Mouse (Mus musculus): Measurements from ENCODE around the gene Tspan14. TPM values are rescaled to one million over a fixed set of nuclear protein-coding genes. Genes with fewer than 3 reads are reported as not detected.

Gene Tspan14
- polyA plus RNA-seq, 1 experiment = 27.1 TPM

DNA sequence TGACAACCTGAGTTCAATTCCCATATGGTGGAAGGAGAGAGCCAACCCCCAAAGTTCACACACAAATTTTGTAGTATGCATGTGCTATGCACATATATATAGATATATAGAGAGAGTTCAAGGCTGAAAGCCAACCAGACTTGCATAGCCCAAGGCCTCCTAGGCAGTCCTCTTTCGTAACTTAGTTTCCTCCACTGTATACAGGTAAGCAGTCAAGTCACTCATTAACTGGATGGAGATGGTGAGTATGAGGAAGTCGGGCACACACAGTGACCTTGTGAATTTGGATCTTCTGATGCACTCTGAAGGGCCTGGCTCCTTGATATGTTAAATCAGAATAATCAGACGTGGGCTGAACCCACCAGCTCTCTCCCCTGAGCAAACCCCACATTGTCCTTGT lies 68.7 kb downstream of the Tspan14 start:
- no peak overlapping the region for H3K4me3 ChIP-seq (ENCODE audit: insufficient read depth, low read depth, low read length)
- no peak overlapping the region for H3K27ac ChIP-seq (replicated peaks; ENCODE audit: low read depth, low read length)
- no peaks in the 10 kb centered on the region for H3K4me1 ChIP-seq (ENCODE audit: control insufficient read depth, insufficient read depth, insufficient read length, low read length)

DNA sequence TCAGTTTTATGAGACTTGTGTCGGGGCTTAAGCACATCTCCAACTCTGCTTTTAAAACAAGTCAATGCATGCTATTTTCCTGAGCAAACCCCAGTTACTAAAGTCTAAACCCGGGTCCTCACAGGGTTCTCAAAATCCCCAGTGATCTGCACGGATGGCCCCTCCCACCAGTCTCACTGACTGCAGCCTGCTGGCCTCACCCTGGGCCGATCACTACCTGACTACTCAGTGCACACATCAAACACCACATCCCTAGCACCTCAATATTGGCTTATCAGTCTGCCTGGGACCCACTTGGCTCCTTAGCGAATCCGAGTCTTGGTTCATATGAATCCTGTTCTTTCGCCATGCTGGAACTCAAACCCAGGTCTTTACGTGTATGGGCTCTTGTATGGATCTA lies 70.9 kb downstream of the Tspan14 start:
- Histone ChIP-seq H3K4me3 (ENCODE audit: insufficient read depth, low read depth, low read length) (no peak overlapping the region), H3K4me1 (ENCODE audit: control insufficient read depth, insufficient read depth, insufficient read length, low read length) (no peaks in the 10 kb centered on the region), H3K27ac (replicated peaks; ENCODE audit: low read depth, low read length) (no peak overlapping the region)

DNA sequence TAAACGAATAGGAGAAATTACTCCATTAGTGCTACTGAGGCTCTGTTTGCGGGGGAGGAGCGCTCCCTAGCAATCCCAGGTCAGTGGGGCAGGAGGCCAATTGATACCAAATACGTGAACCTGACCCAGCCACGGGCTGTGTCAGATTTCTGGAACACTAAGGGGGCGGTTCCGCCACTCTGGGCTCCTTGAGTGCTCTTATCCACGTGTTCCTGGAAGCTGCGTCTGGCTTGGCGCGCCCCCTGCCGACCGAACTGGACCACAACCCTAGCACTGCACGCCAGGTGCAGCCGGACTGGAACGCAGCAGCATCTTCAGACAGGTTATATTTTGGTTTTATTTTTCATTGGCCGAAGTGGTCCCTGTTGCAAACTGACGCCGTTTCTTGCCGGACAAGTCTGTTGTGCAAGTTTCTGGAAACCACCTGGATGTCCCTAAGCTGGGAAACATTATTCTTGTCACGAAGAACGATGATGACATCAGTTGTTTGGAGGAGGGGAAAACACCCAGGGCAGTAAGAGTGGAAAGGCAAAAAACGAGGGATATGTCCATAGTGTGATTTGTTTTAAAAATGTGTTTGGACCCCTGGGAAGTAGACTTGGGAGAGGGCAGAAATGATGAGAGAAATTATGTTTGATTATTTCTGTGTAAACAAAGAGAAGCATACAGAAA lies 71.9 kb downstream of the Tspan14 start:
- Histone ChIP-seq H3K4me3 (ENCODE audit: insufficient read depth, low read depth, low read length) (no peak overlapping the region), H3K27ac (replicated peaks; ENCODE audit: low read depth, low read length) (no peak overlapping the region), H3K4me1 (ENCODE audit: control insufficient read depth, insufficient read depth, insufficient read length, low read length) (peaks cover 2% of the 10 kb centered on the region; the same call in 1 of the 2 replicates)

DNA sequence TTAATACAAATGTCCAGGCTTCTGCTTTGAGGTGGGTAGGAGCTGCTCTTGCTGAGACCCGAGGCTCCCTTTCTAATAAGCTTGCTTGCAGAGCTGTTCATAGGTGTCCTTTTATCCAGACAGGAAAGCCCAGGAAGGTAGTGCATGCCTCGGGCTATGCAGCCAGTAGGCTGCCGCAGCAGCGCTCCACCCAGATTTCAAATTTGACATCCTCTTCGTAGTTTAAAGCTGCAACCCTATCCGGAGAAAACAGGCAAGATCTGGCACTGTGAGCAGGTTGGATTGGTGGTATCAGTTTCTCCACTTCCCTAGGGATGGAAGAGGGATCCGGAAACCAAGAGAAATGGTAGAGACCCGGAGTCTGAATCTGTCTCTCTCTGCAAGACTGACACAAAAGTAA lies 72.7 kb downstream of the Tspan14 start:
- no peak overlapping the region for H3K27ac ChIP-seq (replicated peaks; ENCODE audit: low read depth, low read length)
- peaks cover 2% of the 10 kb centered on the region; the same call in 1 of the 2 replicates for H3K4me1 ChIP-seq (ENCODE audit: control insufficient read depth, insufficient read depth, insufficient read length, low read length)
- no peak overlapping the region for H3K4me3 ChIP-seq (ENCODE audit: insufficient read depth, low read depth, low read length)

DNA sequence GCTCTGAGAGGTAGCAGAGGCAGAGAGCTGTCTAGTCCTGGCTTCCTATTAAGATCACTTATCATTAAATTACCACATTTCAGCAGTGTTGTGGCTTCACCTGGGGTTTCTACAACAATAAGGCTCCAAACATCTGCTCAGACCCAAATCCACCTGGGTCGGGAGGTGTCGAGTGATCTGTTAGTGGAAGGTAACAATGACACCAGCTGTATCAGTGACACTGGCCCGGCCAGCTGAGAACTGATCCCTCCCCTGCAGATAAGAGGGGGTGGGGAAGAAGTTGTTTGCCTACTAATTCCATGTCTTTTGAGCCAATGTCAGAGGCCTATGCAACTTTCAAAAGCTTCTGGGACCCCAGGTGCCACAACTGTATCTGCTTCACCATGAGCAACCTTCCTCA lies 73.4 kb downstream of the Tspan14 start, which contains the start of gene Sh2d4b:
TSS of gene Sh2d4b (minus strand) at position 71 of the 400 bp plus-strand sequence.
- H3K4me3 ChIP-seq (ENCODE audit: insufficient read depth, low read depth, low read length) = no peak within 1 kb of the TSS
- H3K27ac ChIP-seq (replicated peaks; ENCODE audit: low read depth, low read length) = no peak within 1 kb of the TSS

DNA sequence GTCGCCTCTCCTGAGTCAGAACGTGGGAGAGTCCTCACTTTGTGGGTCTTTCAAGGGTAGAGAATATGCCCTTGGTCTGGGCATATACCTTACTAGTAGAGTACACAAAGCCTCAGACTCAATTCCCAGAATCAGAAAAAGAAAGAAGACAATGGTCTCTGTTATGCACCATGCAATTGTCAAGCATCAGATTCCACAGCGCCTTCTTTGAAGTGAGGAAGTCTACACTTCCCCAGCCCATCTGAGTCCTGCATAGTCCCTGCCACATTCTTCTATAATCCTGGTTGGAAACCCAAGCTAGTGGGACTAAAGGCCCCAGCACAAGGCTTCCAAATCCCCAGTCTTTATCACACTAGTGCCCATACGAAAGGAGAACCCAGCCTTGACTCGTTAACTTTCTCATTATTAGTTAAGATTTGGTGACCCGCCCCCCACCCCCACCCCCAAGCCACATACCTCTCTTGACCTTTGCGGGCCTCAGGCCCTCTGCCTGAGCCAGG lies 74.2 kb downstream of the Tspan14 start:
- no peak overlapping the region for H3K27ac ChIP-seq (replicated peaks; ENCODE audit: low read depth, low read length)
- H3K4me1 ChIP-seq (ENCODE audit: control insufficient read depth, insufficient read depth, insufficient read length, low read length) = peaks cover 2% of the 10 kb centered on the region; the same call in 1 of the 2 replicates
- no peak overlapping the region for H3K4me3 ChIP-seq (ENCODE audit: insufficient read depth, low read depth, low read length)

More for the DNA sequence above, 73.4 kb downstream of the Tspan14 start, which contains the start of gene Sh2d4b:
- peaks cover 2% of the 10 kb centered on the region; the same call in 1 of the 2 replicates for H3K4me1 ChIP-seq (ENCODE audit: control insufficient read depth, insufficient read depth, insufficient read length, low read length)

DNA sequence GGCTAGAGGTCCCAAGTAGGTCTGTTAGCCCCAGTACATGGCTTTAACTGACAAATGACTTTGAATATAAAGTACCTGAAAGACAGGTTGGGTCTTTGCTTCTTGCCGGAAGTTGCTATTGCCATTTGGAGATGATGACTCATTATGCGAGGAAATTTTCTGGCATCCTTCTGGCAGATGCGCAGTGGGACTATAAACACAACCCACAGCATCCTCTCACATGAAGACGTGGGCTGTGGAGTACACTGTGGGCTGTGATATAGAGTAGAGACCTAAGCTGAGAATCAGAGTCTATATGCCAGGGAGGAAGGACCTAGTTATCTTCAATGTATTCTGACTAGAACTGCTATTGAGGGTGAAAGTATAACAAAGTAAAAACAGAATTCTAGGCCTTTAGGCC lies 75.1 kb downstream of the Tspan14 start:
- Histone ChIP-seq H3K4me3 (ENCODE audit: insufficient read depth, low read depth, low read length) (no peak overlapping the region), H3K4me1 (ENCODE audit: control insufficient read depth, insufficient read depth, insufficient read length, low read length) (peaks cover 2% of the 10 kb centered on the region; the same call in 1 of the 2 replicates), H3K27ac (replicated peaks; ENCODE audit: low read depth, low read length) (no peak overlapping the region)

DNA sequence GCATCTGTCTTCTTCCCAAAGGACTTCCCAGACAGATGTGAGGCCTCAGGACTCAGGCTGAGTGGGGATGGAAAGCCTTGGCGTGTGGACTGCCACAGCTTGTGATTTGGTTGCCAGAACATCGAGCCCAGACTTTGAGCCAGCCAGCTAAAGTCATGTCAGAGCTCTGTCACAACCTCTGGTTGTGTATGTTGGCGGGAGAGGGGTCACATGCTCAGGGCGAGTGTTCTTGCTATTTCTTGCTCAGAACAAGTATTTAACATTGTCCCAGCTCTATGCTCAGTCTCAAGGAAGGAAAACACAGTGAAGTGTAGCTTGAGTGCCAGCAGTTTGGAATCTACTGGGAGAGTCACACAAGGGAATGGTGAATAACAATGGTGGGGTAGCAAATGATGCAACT lies 76.9 kb downstream of the Tspan14 start:
- no peak overlapping the region for H3K4me3 ChIP-seq (ENCODE audit: insufficient read depth, low read depth, low read length)
- peaks cover 2% of the 10 kb centered on the region; the same call in 1 of the 2 replicates for H3K4me1 ChIP-seq (ENCODE audit: control insufficient read depth, insufficient read depth, insufficient read length, low read length)
- no peak overlapping the region for H3K27ac ChIP-seq (replicated peaks; ENCODE audit: low read depth, low read length)

DNA sequence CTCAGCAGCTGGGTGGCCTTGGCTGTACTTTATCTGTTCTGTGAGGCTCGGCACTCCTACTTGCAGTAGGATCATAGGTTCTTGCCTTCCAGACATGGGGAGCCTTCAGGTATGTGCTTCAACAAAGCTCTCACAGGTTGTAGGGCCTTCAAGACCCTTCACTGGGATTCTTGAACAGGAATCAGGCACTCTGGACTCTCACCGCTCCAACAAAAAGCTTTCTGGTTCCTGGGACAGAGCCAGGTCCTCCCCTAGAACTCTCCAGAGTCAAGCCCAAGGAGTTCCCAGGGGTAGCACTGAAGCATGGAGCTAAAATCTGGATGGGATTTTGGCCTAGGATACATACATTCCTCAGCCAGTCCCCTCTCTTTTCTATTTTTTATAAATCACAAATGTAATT lies 77.4 kb downstream of the Tspan14 start:
- no peak overlapping the region for H3K4me3 ChIP-seq (ENCODE audit: insufficient read depth, low read depth, low read length)
- peaks cover 2% of the 10 kb centered on the region; the same call in 1 of the 2 replicates for H3K4me1 ChIP-seq (ENCODE audit: control insufficient read depth, insufficient read depth, insufficient read length, low read length)
- no peak overlapping the region for H3K27ac ChIP-seq (replicated peaks; ENCODE audit: low read depth, low read length)

DNA sequence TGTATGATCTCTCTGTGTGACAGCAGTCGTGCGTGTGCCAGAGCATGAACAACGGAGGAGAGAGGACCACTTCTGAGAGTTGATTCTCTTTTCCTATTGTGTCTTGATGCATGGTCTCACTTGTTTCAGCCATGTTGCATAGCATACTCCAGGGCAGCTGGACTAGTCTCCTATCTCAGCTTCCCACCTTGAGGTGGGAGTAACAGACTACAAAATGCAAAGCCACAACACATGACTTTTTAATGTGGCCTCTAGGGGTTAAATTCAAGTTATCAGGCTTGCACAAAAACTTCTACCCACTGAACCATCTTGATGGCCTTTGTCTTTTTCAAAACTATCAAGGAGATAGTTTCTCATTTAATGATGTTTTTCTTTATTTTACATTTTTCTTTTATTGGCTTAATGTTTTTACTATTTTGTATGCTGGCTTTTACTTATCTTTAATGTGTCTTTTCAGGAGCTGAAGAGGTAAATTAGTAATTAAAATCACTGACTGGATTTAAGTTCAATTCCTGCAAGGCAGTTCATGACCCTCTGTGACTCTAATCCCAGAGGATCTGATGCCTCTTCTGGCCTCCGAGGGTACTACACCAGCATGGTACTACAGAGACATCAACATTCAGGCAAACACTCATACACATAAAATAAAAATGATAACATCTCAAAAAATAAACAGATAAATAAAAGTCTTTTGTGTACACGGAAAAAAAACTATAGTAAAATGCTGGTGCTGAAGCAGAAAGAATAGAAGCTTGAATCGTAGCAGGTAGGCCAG lies 80.0 kb downstream of the Tspan14 start:
- H3K27ac ChIP-seq (replicated peaks; ENCODE audit: low read depth, low read length) = no peak overlapping the region
- no peak overlapping the region for H3K4me3 ChIP-seq (ENCODE audit: insufficient read depth, low read depth, low read length)
- peaks cover 2% of the 10 kb centered on the region; the same call in 1 of the 2 replicates for H3K4me1 ChIP-seq (ENCODE audit: control insufficient read depth, insufficient read depth, insufficient read length, low read length)

DNA sequence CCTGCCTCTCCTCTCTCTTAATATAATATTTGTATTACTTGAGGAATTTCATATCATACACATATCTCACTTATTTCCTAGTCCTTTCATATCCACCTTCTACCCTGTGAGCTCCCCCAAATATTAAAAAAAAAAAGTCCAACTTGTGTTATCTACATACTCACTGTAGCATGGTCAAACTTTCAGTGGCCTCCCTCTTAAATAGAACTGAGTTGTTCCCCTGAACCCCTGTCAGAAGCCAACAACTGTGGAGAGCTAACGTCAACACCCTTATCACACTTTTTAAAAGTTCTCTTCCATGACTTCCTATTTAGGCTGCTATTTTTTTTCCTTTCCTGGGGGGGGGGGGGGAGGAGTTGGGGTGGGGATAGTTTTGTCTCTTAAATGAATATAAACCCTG lies 80.9 kb downstream of the Tspan14 start:
- Histone ChIP-seq H3K4me1 (ENCODE audit: control insufficient read depth, insufficient read depth, insufficient read length, low read length) (peaks cover 2% of the 10 kb centered on the region; the same call in 1 of the 2 replicates), H3K27ac (replicated peaks; ENCODE audit: low read depth, low read length) (no peak overlapping the region), H3K4me3 (ENCODE audit: insufficient read depth, low read depth, low read length) (no peak overlapping the region)

DNA sequence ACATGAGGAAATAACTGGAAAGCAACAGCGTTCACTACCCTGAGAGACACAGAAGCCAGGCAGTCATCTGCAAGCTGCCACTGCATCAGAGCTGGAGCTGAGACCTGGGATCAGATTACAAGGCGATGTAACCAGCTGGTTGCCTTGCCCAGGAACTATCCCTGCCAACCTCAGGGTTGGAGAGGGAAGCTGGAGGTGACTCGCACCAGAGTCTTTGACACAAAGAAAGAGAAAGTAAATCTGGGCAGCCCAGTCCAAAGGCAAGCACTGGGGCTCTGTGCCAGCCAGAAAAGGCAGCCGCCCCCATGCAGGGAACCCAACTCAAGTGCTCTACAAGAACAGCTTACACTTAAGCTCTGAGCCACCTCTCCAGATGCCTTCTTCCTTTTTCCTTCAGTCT lies 81.4 kb downstream of the Tspan14 start:
- no peak overlapping the region for H3K27ac ChIP-seq (replicated peaks; ENCODE audit: low read depth, low read length)
- no peak overlapping the region for H3K4me3 ChIP-seq (ENCODE audit: insufficient read depth, low read depth, low read length)
- H3K4me1 ChIP-seq (ENCODE audit: control insufficient read depth, insufficient read depth, insufficient read length, low read length) = peaks cover 2% of the 10 kb centered on the region; the same call in 1 of the 2 replicates

DNA sequence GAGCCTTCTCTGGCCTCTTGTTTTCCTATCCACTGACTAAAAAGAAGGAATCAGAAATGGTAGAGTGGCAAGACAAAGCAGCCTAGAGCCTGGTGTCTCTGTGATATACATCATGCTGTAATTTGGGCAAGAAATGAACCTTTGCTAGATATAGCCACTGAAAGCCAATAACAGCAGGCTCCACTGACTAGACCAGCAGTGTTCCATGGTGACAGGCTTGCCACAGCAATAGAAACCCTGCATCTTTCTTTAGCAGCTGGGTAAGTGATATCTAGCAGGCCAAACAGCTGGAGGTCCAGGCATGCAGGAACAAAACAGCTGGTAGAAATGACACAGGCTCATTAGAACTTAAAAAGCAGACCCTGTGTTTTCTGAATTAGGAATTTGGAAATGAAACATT lies 92.0 kb downstream of the Tspan14 start:
- no peak overlapping the region for H3K27ac ChIP-seq (replicated peaks; ENCODE audit: low read depth, low read length)
- H3K4me3 ChIP-seq (ENCODE audit: insufficient read depth, low read depth, low read length) = no peak overlapping the region
- H3K4me1 ChIP-seq (ENCODE audit: control insufficient read depth, insufficient read depth, insufficient read length, low read length) = no peaks in the 10 kb centered on the region

DNA sequence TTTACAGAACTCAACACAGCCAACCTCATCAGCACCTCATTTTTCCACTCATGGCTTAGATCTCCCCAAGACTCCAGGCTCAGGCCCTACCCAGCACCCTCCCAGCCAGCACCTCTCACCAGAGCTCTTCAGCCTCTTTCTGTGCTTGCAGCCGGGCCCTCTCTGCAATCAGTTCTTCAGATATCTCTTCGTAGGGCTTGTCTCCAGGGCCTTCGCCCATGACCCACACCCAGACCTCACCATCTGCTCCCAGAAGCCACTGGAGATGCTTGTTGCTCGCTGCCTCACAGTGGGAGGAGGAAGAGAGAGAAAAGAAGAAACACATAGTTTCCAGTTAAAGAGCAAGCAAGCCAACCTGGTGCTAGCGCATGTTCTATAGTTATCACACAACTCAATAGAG lies 92.6 kb downstream of the Tspan14 start:
- H3K4me1 ChIP-seq (ENCODE audit: control insufficient read depth, insufficient read depth, insufficient read length, low read length) = no peaks in the 10 kb centered on the region
- no peak overlapping the region for H3K4me3 ChIP-seq (ENCODE audit: insufficient read depth, low read depth, low read length)
- no peak overlapping the region for H3K27ac ChIP-seq (replicated peaks; ENCODE audit: low read depth, low read length)

DNA sequence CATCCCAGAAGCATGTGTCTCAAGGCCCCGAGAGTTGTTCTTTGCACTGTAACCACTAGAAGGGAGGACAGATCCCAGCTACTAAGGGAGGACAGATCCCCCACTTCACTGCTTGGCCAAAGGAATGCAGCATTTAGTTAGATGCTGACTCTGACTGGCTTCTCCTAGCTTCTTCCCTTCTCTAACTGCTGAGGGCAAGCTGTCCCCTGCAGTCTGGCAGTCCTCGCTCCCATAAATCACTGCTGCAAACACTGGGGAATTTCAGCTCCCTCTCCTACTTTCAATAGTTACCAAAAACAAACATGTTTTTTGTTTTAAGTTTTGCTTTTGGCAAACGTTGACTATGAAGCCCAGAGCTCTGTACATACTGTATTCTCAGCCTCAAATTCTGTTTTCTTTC lies 96.0 kb downstream of the Tspan14 start:
- Histone ChIP-seq H3K27ac (replicated peaks; ENCODE audit: low read depth, low read length) (no peak overlapping the region), H3K4me3 (ENCODE audit: insufficient read depth, low read depth, low read length) (no peak overlapping the region), H3K4me1 (ENCODE audit: control insufficient read depth, insufficient read depth, insufficient read length, low read length) (no peaks in the 10 kb centered on the region)
